Mouse (Mus musculus) embryo, embryonic 9.5 days (tissue): ENCODE measurements at regions not wholly inside any gene's neighbourhood (a gene's known extent, or its start where the extent isn't known, plus 50 kb on each side); places are given as distances from the start of the nearest gene placed in this dataset.

Source experiments
- DNase-seq: peaks from one replicate; pipeline ENCODE4 v3.0.0-alpha.2; 2017; ENCODE audit errors: extremely low spot score

DNA sequence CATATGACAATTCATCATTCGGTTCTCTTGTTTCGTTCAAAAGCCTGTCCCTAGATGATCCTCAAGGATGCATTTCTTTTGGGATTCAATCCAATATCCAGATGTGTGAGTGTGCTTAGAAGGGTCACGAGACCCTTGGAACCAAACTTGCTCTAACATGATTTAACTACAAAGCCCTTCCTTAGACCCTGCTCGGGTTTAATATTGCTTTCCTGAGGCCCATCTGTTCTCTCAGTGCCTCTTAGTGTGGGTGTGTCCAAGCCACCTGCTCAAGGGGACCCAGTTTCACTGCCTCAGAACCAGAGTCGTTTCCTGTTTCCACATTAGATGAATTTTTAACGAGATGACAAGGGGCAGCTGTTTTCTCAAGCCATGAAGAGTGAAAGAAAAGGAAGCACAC is 147.3 kb upstream of the Usp24 start:
- no peak for DNase-seq

- no peak for DNase-seq
These were observed 146.5 kb upstream of the Usp24 start for GRCm38 (mm10) chr4:106169466-106169865.

- no peak for DNase-seq
These were observed 145.3 kb upstream of the Usp24 start for GRCm38 (mm10) chr4:106170731-106171130.

DNA sequence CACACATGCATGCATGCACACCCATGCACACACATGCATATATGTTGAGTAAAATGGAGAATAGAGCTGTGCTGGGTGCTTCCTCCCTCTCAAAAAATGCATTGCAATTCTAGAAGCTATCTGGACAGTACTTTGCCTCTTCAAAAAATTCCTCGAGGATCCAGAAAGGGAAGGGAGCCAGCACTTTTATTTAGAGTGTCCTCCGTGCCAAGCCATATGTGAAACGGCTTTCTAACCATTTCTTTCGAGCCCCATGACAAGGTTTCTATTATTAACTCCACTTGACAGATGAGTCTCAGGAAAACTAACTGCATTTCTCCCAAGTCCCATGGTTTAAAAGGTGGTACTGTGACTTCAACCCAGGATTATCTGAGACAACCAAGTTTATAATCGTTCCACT is 140.7 kb upstream of the Usp24 start:
- DNase-seq = no peak

DNA sequence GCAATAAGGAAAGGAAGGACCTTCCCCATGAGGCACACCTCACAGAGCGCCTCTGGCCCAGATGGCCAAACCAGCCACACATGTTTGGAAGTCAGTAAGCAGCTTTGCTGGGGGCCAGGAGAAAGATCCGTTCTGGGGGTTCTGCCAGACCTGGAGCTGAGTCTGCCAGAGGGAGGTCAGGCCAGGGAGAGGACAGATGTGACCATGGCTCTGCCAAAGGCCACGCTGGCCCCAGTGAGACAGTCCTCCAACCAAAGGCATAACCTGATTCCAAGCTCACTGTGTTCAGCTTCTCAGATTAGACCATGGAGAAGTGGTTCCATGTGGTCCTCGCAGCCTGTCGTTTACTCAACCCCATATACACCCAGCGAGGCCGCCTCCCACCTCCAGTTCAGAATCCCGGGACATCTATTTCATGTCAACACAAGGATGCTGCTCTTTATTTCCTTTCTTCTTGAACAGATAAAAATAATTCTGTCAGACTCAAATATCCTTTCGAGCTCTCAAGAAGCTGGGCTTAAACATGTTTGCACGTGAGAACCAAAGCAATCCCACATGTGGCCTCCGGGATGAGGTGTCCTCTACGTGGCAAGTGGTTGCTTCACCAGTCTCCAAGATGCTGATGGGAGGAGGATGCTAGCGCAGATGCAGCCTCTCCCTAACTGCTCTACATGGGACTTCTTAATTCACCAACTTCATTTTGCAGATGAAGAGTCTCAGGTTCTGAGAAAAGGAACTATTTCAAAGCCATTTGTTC is 130.1 kb upstream of the Usp24 start:
- no peak for DNase-seq

DNA sequence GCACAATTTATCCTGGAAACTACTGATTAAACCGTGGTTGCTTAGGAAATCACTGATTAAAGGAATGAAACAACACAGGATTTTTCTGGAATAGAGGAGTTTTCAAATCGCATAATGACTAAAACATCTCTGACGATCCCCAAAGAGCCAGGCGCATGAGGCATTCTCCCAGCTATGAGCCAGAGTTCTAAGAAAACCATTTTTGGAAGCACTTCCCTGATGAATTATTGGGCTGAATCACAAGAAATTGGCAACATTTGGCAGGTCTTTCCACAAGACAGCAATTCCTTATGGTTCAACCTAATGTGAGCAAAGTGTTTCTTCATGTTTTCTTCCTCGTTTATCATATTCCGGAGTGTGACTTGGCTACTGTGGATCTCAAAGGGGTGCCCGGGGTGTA is 129.3 kb upstream of the Usp24 start:
- no peak for DNase-seq

DNA sequence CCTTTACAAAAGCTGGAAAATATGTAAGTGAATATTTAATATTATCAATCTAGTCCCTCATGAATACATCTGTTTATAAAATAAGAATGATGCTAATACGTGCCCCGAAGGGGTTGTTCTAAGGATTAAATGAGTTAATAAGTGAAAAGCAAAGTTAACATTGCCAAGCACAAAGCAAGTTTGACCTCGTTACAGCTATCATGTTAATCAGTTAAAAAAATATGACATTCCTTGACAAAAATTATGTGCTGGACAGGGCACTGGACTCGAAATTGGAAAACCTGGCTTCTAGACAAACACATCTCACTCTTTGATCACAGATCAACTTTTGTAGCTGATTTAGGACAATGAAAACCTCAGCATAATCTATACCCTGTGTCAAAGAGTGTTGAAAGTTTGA is 125.8 kb upstream of the Usp24 start:
- DNase-seq = no peak

DNA sequence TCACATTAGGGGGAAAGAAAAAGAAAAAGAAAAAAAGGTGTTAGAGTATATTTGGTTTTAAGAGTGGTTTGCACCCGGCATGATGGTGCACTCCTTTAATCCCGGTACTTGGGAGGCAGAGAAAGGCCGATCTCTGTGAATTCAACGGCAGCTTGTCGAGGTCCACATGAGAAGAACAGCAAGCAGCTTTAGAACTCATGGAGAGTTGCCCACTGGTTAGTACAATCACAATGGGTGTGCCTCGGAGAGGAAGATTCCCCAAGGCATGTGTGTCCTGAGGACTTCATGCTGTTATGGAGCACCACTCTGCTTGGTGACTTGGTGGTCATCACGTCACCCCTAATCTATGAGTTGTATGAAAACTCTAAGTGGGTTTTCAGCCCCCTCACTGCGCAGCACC is 124.7 kb upstream of the Usp24 start:
- no peak for DNase-seq

DNA sequence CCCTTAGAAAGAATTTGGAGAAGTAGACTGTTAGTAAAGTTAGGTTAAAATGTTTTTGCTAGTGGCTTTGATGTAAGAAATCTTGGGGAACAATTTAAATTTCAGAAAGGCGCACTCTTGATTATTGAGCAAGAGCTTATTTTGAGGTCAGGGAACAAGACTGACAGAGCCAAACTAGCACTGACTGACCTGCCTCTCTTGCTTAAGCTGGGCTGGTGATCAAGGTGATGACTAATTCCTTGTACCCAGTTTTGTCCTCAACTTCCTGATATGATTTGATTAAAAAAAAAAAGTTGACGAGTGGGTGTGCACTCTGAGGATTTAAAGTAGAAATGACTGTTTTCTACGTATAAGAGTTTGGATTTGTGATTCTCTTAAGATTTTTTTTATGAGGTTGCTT is 124.2 kb upstream of the Usp24 start:
- DNase-seq = no peak

DNA sequence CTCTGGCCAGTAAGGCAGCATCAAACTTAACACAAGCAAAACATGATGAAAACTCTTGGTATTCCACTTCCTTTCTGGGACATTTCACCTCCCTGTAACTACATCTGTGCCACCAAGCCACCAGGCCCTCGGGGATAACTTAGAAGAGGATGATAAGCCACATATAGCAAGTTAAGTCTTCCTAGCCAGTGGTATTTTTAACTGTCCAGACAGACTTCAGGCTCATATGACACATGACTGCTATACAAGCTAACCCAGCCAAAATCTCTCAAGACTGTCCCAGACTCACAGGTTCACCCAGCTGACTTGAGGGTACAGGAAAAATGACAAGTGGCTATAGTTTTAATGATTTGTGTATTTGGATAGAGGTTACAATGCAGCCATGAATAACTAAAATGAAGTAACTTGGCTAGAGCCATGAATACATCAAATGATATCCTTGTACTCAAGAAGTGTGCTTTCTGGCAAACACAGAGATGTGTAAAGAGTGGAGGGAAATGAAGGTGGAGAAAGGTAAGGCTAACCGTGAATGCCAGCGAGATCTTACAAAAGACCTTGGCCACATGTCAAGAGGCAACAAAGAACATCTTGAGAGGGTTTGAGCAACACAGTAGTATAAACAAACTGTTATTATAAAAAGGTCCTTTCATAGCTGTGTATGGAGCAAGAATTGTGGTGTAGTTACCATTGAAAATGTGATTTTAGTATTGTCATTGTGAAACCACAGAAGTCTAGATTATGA is 122.6 kb upstream of the Usp24 start:
- DNase-seq = no peak

DNA sequence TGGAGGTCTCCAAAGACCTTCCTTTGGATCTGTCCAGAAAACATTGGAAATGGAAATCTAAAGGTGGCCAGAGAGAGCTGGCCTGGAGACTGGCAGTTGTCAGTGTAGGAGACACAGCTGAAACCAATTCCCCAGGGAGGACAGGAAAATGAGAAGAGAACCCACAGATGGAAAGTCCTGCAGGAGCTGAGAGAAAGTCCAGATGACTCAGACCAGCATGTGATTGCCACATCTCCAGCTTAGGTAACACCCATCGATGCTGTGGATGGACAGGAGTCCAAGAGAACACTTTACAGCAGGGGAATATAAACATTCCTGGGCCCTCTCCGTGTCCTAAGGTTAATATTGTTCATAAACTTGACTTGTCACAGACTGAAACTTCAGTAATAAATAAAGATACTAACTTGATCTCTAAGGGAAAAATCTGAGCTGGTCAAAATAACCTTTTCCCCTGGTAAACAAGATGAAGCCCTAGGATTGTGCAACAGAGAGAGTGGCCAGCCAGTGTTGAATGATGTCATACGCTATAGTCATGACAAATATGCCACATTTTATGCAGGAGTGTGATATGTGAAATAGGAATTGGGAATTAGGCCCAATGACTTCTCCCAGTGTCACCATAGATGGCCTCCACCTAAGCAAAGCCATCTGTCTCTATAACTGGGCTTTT is 120.4 kb upstream of the Usp24 start:
- no peak for DNase-seq

DNA sequence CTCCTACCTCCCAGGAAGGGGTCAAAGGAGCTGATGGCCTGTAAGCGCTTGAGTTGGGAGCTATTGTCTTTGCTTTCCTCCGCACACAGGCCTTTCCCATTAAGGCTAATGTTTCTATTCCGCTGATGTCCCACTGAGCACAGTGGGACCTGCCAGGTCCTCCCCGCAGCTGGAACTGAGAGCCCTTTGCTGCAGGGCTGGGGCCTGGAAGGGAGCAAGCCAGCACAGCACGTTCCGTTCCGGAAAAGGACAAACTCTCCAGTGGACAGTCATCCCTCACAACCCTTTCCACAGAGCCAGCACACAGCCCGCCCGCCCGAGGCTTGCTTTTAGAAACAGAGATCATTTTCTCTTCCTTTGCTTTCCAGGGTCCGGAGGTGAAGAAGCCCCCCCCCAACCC is 116.2 kb upstream of the Usp24 start:
- DNase-seq = peak; percentile 39

- DNase-seq = peak; percentile 16
These were observed 115.8 kb upstream of the Usp24 start for GRCm38 (mm10) chr4:106200241-106200640.

- no peak for DNase-seq
These were observed 113.5 kb upstream of the Usp24 start for GRCm38 (mm10) chr4:106202554-106202953.

DNA sequence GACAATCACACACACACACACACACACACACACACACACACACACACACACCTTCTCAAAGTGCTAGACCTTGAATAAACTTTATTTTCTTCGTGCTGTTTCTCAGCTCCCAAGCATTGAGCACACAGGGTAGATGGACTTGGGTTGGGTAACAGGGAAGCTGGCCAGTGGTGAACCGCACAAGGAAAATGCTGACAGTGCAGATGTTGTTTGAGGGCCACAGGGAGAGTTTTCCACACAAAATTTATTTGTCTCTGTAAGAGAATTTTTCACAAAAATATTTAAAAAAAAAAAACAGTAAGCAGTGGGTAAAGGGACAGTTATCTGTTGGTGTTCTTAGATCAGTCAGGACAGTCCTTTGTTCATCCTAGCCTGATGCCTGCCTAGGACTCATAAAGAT is 110.8 kb upstream of the Usp24 start:
- no peak for DNase-seq

DNA sequence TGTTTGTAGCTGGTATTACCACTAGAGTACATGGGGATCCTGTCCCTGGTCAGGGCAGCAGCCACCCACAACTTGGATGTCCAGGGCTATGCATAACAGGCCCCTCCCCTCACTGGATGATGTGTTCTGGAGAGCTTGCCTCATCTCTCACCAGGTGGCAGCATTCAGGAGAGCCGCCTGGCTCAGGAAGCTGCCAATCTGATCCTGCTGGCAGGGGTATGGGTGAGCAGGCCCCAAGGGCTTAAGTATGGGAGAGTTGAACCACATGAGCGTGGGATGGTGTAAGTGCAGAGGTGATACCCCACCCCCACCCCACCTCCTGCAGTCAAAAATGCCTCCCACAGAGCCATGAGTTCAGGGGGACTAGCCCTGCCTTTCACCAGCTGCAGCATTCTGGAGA is 110.0 kb upstream of the Usp24 start:
- DNase-seq = no peak

- DNase-seq = no peak
These were observed 106.5 kb upstream of the Usp24 start for GRCm38 (mm10) chr4:106209465-106209864.

- DNase-seq = no peak
These were observed 106.0 kb upstream of the Usp24 start for GRCm38 (mm10) chr4:106209975-106210374.

DNA sequence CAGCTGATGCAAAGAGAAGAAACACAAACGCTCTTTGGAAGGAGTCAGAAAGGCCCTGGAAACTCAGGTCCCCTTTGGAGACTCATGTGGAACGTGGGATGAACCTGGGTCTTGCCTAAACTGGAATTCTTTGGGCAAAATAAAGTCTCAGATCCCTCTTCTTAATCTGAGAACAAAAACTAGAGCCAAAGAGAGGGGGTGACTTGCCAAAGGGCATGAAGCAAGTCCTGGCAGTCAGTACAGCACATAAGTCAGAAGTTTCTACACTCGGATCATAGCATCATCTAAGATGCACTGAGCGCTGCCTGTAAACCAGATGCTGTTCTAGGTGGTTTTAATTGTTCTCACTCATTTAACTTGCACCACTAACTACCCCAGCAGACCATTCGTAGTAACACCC is 101.8 kb upstream of the Usp24 start:
- DNase-seq = no peak

GRCm38 (mm10) chr4:106220621-106221020 is 95.4 kb upstream of the Usp24 start:
- no peak for DNase-seq

DNA sequence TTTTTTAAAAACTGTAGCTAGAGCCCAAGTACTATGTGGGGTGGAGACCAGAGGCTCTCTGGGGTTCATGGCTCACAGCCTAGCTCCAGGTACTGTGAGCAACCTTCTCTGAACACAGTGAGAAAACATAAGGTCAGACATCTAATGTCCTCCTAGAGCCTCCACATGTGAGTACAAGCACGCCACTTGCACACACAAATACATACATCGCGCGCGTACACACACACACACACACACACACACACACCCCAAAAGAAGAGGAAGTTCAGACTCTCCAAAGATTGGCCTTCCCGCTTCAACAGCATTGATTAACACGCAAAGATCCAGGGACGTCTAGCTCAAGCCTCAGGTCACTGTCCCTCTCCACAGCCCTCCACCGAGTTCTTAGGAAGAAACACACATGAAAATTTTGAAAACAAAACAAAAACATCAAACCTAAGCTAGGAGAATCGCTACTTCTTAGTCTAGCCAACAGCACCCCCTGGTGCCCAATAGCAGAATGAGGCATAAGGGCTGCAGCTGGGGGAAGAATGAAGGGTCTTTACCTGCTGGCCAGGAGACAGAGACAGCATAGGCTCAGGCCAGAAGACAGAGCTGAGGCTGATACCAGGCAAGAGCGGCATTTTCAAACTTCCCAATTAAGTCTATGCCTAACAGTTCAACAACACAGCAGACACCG is 90.7 kb upstream of the Usp24 start:
- DNase-seq = peak; percentile 59

- DNase-seq = no peak
These were observed 88.6 kb upstream of the Usp24 start for GRCm38 (mm10) chr4:106227428-106227827.
